Mouse (Mus musculus): ENCODE data around the gene Tmem222.
A peak's percentile ranks its signal among the peaks of the same experiment; 100 is the strongest.

DNA sequence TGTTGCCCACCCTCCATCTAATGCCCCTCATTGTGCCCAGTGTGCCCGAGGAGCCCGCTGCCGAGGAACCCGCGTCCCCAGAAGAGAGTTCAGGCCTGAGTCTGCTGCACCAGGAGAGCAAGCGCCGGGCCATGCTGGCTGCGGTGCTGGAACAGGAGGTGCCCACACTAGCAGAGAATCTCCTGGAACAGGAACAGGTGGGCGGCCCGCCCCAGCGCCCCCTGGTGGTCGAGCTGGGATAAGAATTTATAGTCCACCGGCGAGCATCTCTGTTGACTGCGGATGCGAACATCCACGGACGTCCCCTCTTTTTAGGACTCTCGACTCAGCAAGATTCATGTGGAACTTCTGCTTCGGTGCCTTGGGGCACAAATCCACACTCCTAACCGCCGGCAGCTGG is 27.0 kb downstream of the Tmem222 start:
- TF ChIP-seq CTCF (IDR thresholded peaks at IDR 0.05) (peak; percentile 86), EP300 (IDR thresholded peaks at IDR 0.05) (no peak)

All from lung, postnatal 0 days (tissue).